Mouse (Mus musculus) layer of hippocampus, adult 9-11 months (tissue): ENCODE measurements around the gene Gm8050.
"Not testable (repeated sequence)": the region's sequence is repeated elsewhere in the genome, so short reads cannot be mapped to it uniquely, and the experiment has no call there.

ENCODE experiments used
- DNase-seq: peaks from one replicate; pipeline ENCODE4 v3.0.0; 2022

Gene Gm8050

DNA sequence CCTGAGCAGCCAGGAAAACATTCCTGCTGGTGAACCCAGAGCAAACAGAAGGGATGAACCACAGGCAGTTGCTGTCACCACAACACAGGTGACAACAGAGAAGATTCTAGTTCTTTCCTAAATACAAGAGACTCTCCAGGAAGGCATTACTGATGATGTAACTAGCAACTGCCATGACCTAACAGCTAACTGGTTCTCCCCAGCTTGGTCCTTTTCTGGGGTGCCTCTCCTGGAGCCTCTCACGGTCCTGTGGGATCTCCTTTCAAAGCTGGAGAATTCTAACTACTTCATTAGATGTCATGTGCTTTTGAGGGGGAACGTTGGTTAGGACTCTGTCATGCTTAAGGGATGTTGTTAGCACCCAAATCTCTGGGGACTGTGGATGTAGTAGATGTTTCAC lies at the start of gene Gm8050:
Gene Gm8050 (minus strand): TSS at position 101 of the 400 bp plus-strand sequence.
- not testable (repeated sequence) for DNase-seq

DNA sequence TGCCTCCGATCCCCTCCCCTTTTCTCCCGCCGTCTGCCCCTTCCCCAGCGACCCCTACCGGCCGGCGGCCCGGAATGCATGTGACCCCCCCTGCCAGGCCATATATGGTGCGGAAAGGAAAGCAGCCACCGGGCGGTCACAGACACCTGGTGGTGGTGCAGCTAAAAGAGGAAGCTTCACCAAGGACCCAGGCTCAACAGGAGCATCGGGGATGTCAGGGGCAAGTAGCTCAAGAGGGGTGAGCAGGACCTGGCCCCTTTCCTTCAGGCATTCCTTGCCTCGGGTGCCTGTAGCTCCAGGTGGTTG lies 37.1 kb upstream of the Gm8050 start:
- DNase-seq = not testable (repeated sequence)

DNA sequence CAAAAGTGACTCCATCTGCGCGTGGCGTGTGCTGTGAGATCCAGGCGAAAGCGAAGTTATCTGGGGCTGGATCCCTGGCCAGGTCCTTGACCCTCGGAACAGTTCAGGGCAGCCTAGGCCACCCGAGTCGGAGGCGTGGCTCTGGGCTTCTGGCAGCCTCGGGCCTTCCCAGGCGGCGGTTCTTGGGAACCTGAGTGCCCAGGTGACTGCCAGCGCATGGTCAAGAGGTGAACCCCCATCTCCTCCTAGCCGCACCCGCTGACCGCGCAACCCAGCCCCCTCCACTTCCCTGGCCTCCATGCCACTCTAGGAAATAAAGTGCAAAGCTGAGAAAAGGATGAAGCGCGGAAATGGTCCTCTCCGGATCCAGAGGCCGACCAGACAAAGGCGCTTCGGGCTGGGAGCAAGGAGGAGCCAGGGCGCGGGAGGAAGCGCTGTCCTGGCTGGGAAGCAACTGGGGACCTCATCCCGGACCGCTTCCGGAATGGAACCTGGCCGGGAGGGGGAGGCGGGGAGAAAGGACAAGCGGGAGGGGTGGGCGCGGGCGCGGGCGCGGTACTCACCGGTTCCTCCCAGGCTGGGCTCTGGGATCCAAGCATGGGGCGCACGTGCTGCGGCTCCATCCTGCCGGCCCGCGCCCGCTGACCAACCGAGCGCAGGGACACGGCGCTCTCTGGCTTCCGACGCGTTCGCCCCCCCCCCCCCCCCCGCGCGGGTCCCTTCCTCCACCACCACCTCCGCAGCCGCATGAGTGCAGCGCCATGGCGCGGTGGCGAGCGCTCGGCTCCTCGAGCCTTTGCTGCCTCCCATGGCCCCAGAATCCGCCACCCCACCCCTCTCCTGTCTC lies 36.6 kb upstream of the Gm8050 start:
- DNase-seq = not testable (repeated sequence)

DNA sequence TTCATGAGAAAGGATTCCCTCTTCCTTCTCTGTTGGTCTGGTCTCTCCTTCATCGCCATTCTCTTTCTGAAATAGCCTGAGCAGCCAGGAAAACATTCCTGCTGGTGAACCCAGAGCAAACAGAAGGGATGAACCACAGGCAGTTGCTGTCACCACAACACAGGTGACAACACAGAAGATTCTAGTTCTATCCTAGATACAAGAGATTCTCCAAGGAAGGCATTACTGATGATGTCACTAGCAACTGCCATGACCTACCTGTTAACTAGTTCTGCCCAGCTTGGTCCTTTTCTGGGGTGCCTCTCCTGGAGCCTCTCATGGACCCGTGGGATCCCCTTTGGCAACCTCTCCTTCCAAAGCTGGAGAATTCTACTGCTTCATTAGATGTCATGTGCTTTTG lies 22.2 kb upstream of the Gm8050 start, which contains the start of gene Gm3636:
Gene Gm3636 (minus strand): TSS at position 101 of the 400 bp plus-strand sequence.
- DNase-seq = not testable (repeated sequence)

DNA sequence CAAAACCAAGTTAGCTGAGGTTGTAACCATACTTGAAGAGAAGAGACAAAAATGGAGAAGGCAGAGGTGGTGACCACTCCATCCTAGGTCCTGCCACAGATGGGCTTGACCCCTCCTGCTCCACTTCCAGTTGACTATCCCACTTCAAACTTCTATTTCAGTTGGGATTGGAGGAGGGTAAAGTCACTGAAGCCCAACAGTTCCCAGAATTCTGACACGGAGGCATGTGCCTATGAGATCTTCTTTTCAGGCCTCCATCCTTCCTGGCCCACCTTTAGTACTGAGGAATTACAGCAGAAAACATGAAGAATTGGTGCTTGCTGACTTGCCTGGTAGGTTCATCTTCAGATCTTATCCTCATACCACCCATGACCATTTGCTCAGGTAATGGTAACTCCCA lies 36.0 kb downstream of the Gm8050 start, which contains the start of gene Gm10251:
Gene Gm10251 (minus strand): TSS at position 101 of the 400 bp plus-strand sequence.
- DNase-seq = not testable (repeated sequence)
